ENCODE assay signal across 11 mouse cellular contexts in genomic region chr1:74393697-74394096, GRCm38 (mm10). TPM values are rescaled to one million over a fixed set of nuclear protein-coding genes. Genes with fewer than 3 reads are reported as not detected.
DNase-seq lines count a peak whose midpoint lies in the region; ATAC-seq and TF ChIP-seq lines count a peak whose summit lies in the region.
"Had no signal": no experiment of that assay in that cellular context is flagged by ENCODE, and none has a peak within 500 bp of the region (broad histone marks: within the 10 kb centered on the region; RNA-seq: fewer than 3 reads in every experiment).

No protein-coding gene starts in this region.

- no peak overlapping the region for H3K27ac ChIP-seq in forebrain, embryonic 13.5 days
- no peak overlapping the region for H3K27ac ChIP-seq in forebrain, postnatal 0 days (ENCODE audit: low read depth, low read length)
- H3K27ac ChIP-seq in kidney, embryonic 15.5 days, result peak overlapping the region; percentile 98; the same call in 1 of the 2 replicates
- peak overlapping the region; percentile 15; the same call in 1 of the 2 replicates for H3K27ac ChIP-seq in intestine, embryonic 15.5 days
- no peak overlapping the region for H3K27ac ChIP-seq in liver, embryonic 16.5 days (ENCODE audit: low read length)
- H3K27ac ChIP-seq: neural tube, embryonic 12.5 days had no signal

- no peak overlapping the region for H3K9ac ChIP-seq in forebrain, embryonic 13.5 days
- H3K9ac ChIP-seq in forebrain, postnatal 0 days, result no peak overlapping the region
- no peak overlapping the region for H3K9ac ChIP-seq in kidney, embryonic 15.5 days
- no peak overlapping the region for H3K9ac ChIP-seq in intestine, embryonic 15.5 days
- H3K9ac ChIP-seq in liver, embryonic 16.5 days (ENCODE audit: low read depth, low read length), result peak overlapping the region; percentile 98; the same call in 1 of the 2 replicates

- H3K9me3 ChIP-seq in forebrain, embryonic 13.5 days (replicated peaks), result no peaks in the 10 kb centered on the region
- no peaks in the 10 kb centered on the region for H3K9me3 ChIP-seq in forebrain, postnatal 0 days (ENCODE audit: low read length)
- H3K9me3 ChIP-seq in kidney, embryonic 15.5 days (replicated peaks), result no peaks in the 10 kb centered on the region
- no peaks in the 10 kb centered on the region for H3K9me3 ChIP-seq in intestine, embryonic 15.5 days
- no peaks in the 10 kb centered on the region for H3K9me3 ChIP-seq in liver, embryonic 16.5 days (replicated peaks; ENCODE audit: control insufficient read depth, low read length)
- H3K9me3 ChIP-seq: neural tube, embryonic 12.5 days had no signal

- H3K27me3 ChIP-seq in forebrain, embryonic 13.5 days, result peaks cover 15% of the 10 kb centered on the region; the same call in 1 of the 2 replicates
- H3K27me3 ChIP-seq in forebrain, postnatal 0 days (ENCODE audit: insufficient read depth, low read length), result 0 out of 2 replicates have a peak, but pooled peaks cover 6% of the 10 kb centered on the region
- no peaks in the 10 kb centered on the region for H3K27me3 ChIP-seq in kidney, embryonic 15.5 days
- no peaks in the 10 kb centered on the region for H3K27me3 ChIP-seq in intestine, embryonic 15.5 days (replicated peaks)
- no peaks in the 10 kb centered on the region for H3K27me3 ChIP-seq in liver, embryonic 16.5 days (ENCODE audit: control insufficient read depth, insufficient read depth, low read depth, low read length)

- H3K4me1 ChIP-seq in forebrain, embryonic 13.5 days, result peaks cover 31% of the 10 kb centered on the region
- 0 out of 2 replicates have a peak, but pooled peaks cover 5% of the 10 kb centered on the region for H3K4me1 ChIP-seq in forebrain, postnatal 0 days (ENCODE audit: insufficient read depth)
- peaks cover 62% of the 10 kb centered on the region for H3K4me1 ChIP-seq in kidney, embryonic 15.5 days
- H3K4me1 ChIP-seq in intestine, embryonic 15.5 days (replicated peaks), result peaks cover 39% of the 10 kb centered on the region
- peaks cover 62% of the 10 kb centered on the region for H3K4me1 ChIP-seq in liver, embryonic 16.5 days (ENCODE audit: control insufficient read depth, low read depth, low read length)

- ATAC-seq in forebrain, embryonic 13.5 days, result no peak
- no peak for ATAC-seq in forebrain, postnatal 0 days
- no peak for ATAC-seq in kidney, embryonic 15.5 days (replicated peaks; ENCODE audit: low FRiP score)
- ATAC-seq in intestine, embryonic 15.5 days, result no peak
- ATAC-seq in liver, embryonic 16.5 days (ENCODE audit: low read depth), result no peak
- ATAC-seq: CD4-positive, CD25-positive, alpha-beta regulatory T cell, adult 4 months had no signal

- no peak for TF ChIP-seq CTCF in forebrain, postnatal 0 days (IDR thresholded peaks at IDR 0.05; ENCODE audit: low read depth)

- H3K4me3 ChIP-seq in forebrain, embryonic 13.5 days, result no peak overlapping the region
- no peak overlapping the region for H3K4me3 ChIP-seq in forebrain, postnatal 0 days (ENCODE audit: low read depth, low read length)
- H3K4me3 ChIP-seq in kidney, embryonic 15.5 days (replicated peaks), result peak overlapping the region; percentile 97; the same call in 1 of the 2 replicates
- 0 out of 2 replicates have a peak overlapping the region, but pooled peaks have one; percentile 85 for H3K4me3 ChIP-seq in intestine, embryonic 15.5 days (replicated peaks)
- H3K4me3 ChIP-seq in liver, embryonic 16.5 days (ENCODE audit: low read depth, low read length), result peak overlapping the region; percentile 94

- WGBS in forebrain, embryonic 13.5 days, result 85% methylated on average over 9 of the region's 9 CpGs
- 85% methylated on average over 9 of the region's 9 CpGs for WGBS in forebrain, postnatal 0 days
- WGBS in kidney, embryonic 15.5 days, result 85% methylated on average over 9 of the region's 9 CpGs
- WGBS in intestine, embryonic 15.5 days, result 83% methylated on average over 9 of the region's 9 CpGs
- 88% methylated on average over 9 of the region's 9 CpGs for WGBS in liver, embryonic 16.5 days (ENCODE audit: insufficient replicate concordance)

- H3K36me3 ChIP-seq in forebrain, embryonic 13.5 days (ENCODE audit: poor library complexity, severe bottlenecking), result peaks cover 18% of the 10 kb centered on the region
- no peaks in the 10 kb centered on the region for H3K36me3 ChIP-seq in forebrain, postnatal 0 days (ENCODE audit: insufficient read depth)
- H3K36me3 ChIP-seq in kidney, embryonic 15.5 days, result peaks cover 24% of the 10 kb centered on the region
- peaks cover 13% of the 10 kb centered on the region; the same call in 1 of the 2 replicates for H3K36me3 ChIP-seq in intestine, embryonic 15.5 days
- peaks cover 20% of the 10 kb centered on the region for H3K36me3 ChIP-seq in liver, embryonic 16.5 days (ENCODE audit: control insufficient read depth, insufficient read depth)

- no peak for DNase-seq in forebrain, postnatal 0 days
- DNase-seq in kidney, postnatal 10 days, result no peak
- DNase-seq in layer of hippocampus, postnatal 10 days (ENCODE audit: low spot score in 2 of 2), result no peak
- no peak for DNase-seq in gastrocnemius, adult 8-10 months (ENCODE audit: low spot score in 2 of 2)
- DNase-seq: left cerebral cortex, postnatal 4 days had no signal

- peak overlapping the region; percentile 95; the same call in 1 of the 2 replicates for H3K4me2 ChIP-seq in forebrain, embryonic 13.5 days
- H3K4me2 ChIP-seq in forebrain, postnatal 0 days (ENCODE audit: low read depth), result no peak overlapping the region
- peak overlapping the region; percentile 93; the same call in 1 of the 2 replicates for H3K4me2 ChIP-seq in kidney, embryonic 15.5 days
- peak overlapping the region; percentile 94 for H3K4me2 ChIP-seq in intestine, embryonic 15.5 days (replicated peaks)
- H3K4me2 ChIP-seq in liver, embryonic 16.5 days (ENCODE audit: low read depth, low read length), result peak overlapping the region; percentile 99

RNA-seq across cellular contexts. Expression of gene Ctdsp1, which starts 2.4 kb away (rescaled TPM):
- 23.6 and 26.6 TPM in 2 replicates for polyA plus RNA-seq in forebrain, embryonic 13.5 days (2015; fragmentation: Nextera tagmentation; extraction: Ambion mirVana)
- 18.2 and 24.7 TPM in 2 replicates for total RNA-seq in forebrain, postnatal 0 days (2014; rRNA removed)
- polyA plus RNA-seq in forebrain, postnatal 0 days (2015; fragmentation: Nextera tagmentation; extraction: Ambion mirVana), result 10.7 and 10.8 TPM in 2 replicates
- polyA plus RNA-seq in kidney, embryonic 15.5 days (2015; fragmentation: Nextera tagmentation; extraction: Ambion mirVana), result 81.1 and 82.0 TPM in 2 replicates
- polyA plus RNA-seq in intestine, embryonic 15.5 days (2015; fragmentation: Nextera tagmentation; extraction: Ambion mirVana), result 75.4 and 78.7 TPM in 2 replicates
- 45.9 and 48.6 TPM in 2 replicates for polyA plus RNA-seq in liver, embryonic 16.5 days (2015; fragmentation: Nextera tagmentation; extraction: Ambion mirVana)
- 10 to 100 TPM; 23.8 to 27.2 TPM for total RNA-seq in layer of hippocampus, postnatal 10 days (2021)
- 100 to 1,000 TPM; 105 to 110 (median 107) TPM for total RNA-seq in gastrocnemius, adult 8-10 months (2022)

RNA-seq across cellular contexts. Expression of gene Vil1, which starts 15.5 kb away (rescaled TPM):
- polyA plus RNA-seq in forebrain, embryonic 13.5 days (2015; fragmentation: Nextera tagmentation; extraction: Ambion mirVana), result 0.18 and 0.28 TPM in 2 replicates
- 0.71 and 0.77 TPM in 2 replicates for total RNA-seq in forebrain, postnatal 0 days (2014; rRNA removed)
- 0.15 and 0.27 TPM in 2 replicates for polyA plus RNA-seq in forebrain, postnatal 0 days (2015; fragmentation: Nextera tagmentation; extraction: Ambion mirVana)
- 11.5 and 12.3 TPM in 2 replicates for polyA plus RNA-seq in kidney, embryonic 15.5 days (2015; fragmentation: Nextera tagmentation; extraction: Ambion mirVana)
- 135 and 146 TPM in 2 replicates for polyA plus RNA-seq in intestine, embryonic 15.5 days (2015; fragmentation: Nextera tagmentation; extraction: Ambion mirVana)
- polyA plus RNA-seq in liver, embryonic 16.5 days (2015; fragmentation: Nextera tagmentation; extraction: Ambion mirVana), result 0.69 and 1.6 TPM in 2 replicates
- 1 to 10 TPM in 1 of 2 experiments, under 1 TPM in 1; 0.31 to 1.2 TPM for total RNA-seq in layer of hippocampus, postnatal 10 days (2021)
- not detected for total RNA-seq in gastrocnemius, adult 8-10 months (2022)

RNA-seq across cellular contexts. Expression of gene Slc11a1, which starts 18.7 kb away (rescaled TPM):
- 1.1 and 1.9 TPM in 2 replicates for polyA plus RNA-seq in forebrain, embryonic 13.5 days (2015; fragmentation: Nextera tagmentation; extraction: Ambion mirVana)
- total RNA-seq in forebrain, postnatal 0 days (2014; rRNA removed), result 3.7 and 10.7 TPM in 2 replicates
- 1.8 and 3.3 TPM in 2 replicates for polyA plus RNA-seq in forebrain, postnatal 0 days (2015; fragmentation: Nextera tagmentation; extraction: Ambion mirVana)
- 3.8 and 5.9 TPM in 2 replicates for polyA plus RNA-seq in kidney, embryonic 15.5 days (2015; fragmentation: Nextera tagmentation; extraction: Ambion mirVana)
- polyA plus RNA-seq in intestine, embryonic 15.5 days (2015; fragmentation: Nextera tagmentation; extraction: Ambion mirVana), result 6.4 and 6.7 TPM in 2 replicates
- polyA plus RNA-seq in liver, embryonic 16.5 days (2015; fragmentation: Nextera tagmentation; extraction: Ambion mirVana), result 17.4 and 17.9 TPM in 2 replicates
- 1 to 10 TPM; 2.0 to 3.0 TPM for total RNA-seq in layer of hippocampus, postnatal 10 days (2021)
- 1 to 10 TPM; 2.1 to 6.5 (median 5.1) TPM for total RNA-seq in gastrocnemius, adult 8-10 months (2022)

RNA-seq across cellular contexts. Expression of gene Catip, which starts 31.8 kb away (rescaled TPM):
- polyA plus RNA-seq in forebrain, embryonic 13.5 days (2015; fragmentation: Nextera tagmentation; extraction: Ambion mirVana), result 0.45 and 0.79 TPM in 2 replicates
- 2.1 and 2.7 TPM in 2 replicates for total RNA-seq in forebrain, postnatal 0 days (2014; rRNA removed)
- 0.63 and 1.6 TPM in 2 replicates for polyA plus RNA-seq in forebrain, postnatal 0 days (2015; fragmentation: Nextera tagmentation; extraction: Ambion mirVana)
- 0.67 and 0.82 TPM in 2 replicates for polyA plus RNA-seq in kidney, embryonic 15.5 days (2015; fragmentation: Nextera tagmentation; extraction: Ambion mirVana)
- polyA plus RNA-seq in intestine, embryonic 15.5 days (2015; fragmentation: Nextera tagmentation; extraction: Ambion mirVana), result 0.39 and 0.53 TPM in 2 replicates
- polyA plus RNA-seq in liver, embryonic 16.5 days (2015; fragmentation: Nextera tagmentation; extraction: Ambion mirVana), result 0.05 and 0.08 TPM in 2 replicates
- 1 to 10 TPM; 1.2 to 1.7 TPM for total RNA-seq in layer of hippocampus, postnatal 10 days (2021)
- under 1 TPM in 3 of 4 experiments, not detected in 1; 0.21 to 0.44 (median 0.36) TPM for total RNA-seq in gastrocnemius, adult 8-10 months (2022)

Comparison
In these comparisons a context has a peak if more than half of its experiments do, and no peak if none do; other contexts are left out.
1. H3K27ac ChIP-seq: peak in kidney, embryonic 15.5 days (single experiment) and intestine, embryonic 15.5 days (single experiment); none in forebrain, embryonic 13.5 days (single experiment), forebrain, postnatal 0 days (single experiment) and liver, embryonic 16.5 days (single experiment).
2. H3K4me3 ChIP-seq: peak in kidney, embryonic 15.5 days (single experiment), intestine, embryonic 15.5 days (single experiment) and liver, embryonic 16.5 days (single experiment); none in forebrain, embryonic 13.5 days (single experiment) and forebrain, postnatal 0 days (single experiment).
3. RNA of gene Vil1, which starts 15.5 kb away (polyA plus RNA-seq): 135 to 146 TPM in intestine, embryonic 15.5 days; 11.5 to 12.3 TPM in kidney, embryonic 15.5 days, 0.69 to 1.6 TPM in liver, embryonic 16.5 days, 0.18 to 0.28 TPM in forebrain, embryonic 13.5 days and 0.15 to 0.27 TPM in forebrain, postnatal 0 days; every median in the first group is over 10 times any median in the second.